Mouse (Mus musculus) liver, adult 2 months (tissue): ENCODE measurements around the gene Timm50. TPM values are rescaled to one million over a fixed set of nuclear protein-coding genes. Genes with fewer than 3 reads are reported as not detected.

Experiments
- DNase-seq: peaks from one replicate; pipeline ENCODE4 v3.0.0-alpha.2; 2011; ENCODE audit warnings: low read depth, low spot score; ENCODE audit errors: extremely low read depth
- H3K27ac ChIP-seq: fragments of 200-500 bp; replicated peaks from 2 replicates; pipeline ENCODE4 v1.5.1; 2012; ENCODE audit warnings: low read depth, mild to moderate bottlenecking, control low read depth, inconsistent platforms, low read length; ENCODE audit not compliant: insufficient read depth
- H3K27me3 ChIP-seq: fragments of 200-500 bp; 2 replicates; pipeline ENCODE4 v1.6.1; 2012; ENCODE audit warnings: mild to moderate bottlenecking, moderate library complexity, low read length, inconsistent platforms; ENCODE audit not compliant: control insufficient read depth, insufficient read depth
- H3K36me3 ChIP-seq: fragments of 200-500 bp; 2 replicates; pipeline ENCODE4 v1.6.1; 2012; ENCODE audit warnings: low read length, inconsistent platforms; ENCODE audit not compliant: control insufficient read depth, insufficient read depth
- H3K4me1 ChIP-seq: fragments of 200-500 bp; 2 replicates; pipeline ENCODE4 v1.6.1; 2011; ENCODE audit warnings: low read length; ENCODE audit not compliant: control insufficient read depth, insufficient read depth
- H3K4me3 ChIP-seq: fragments of 200-500 bp; 2 replicates; pipeline ENCODE4 v1.5.1; 2011; ENCODE audit warnings: low read depth, mild to moderate bottlenecking, control low read depth, low read length, moderate library complexity; ENCODE audit not compliant: insufficient read depth
- H3K79me2 ChIP-seq: fragments of 200-500 bp; 2 replicates; pipeline ENCODE4 v1.6.1; 2012; ENCODE audit warnings: inconsistent platforms, mild to moderate bottlenecking, low read length, moderate library complexity; ENCODE audit not compliant: control insufficient read depth, insufficient read depth
- H3K9ac ChIP-seq: fragments of 200-500 bp; 2 replicates; pipeline ENCODE4 v1.6.1; 2012; ENCODE audit warnings: low read depth, mild to moderate bottlenecking, control low read depth, inconsistent platforms, low read length
- CTCF ChIP-seq: fragments of 200-500 bp; IDR thresholded peaks from 2 replicates; pipeline ENCODE4 v1.5.1; 2011; ENCODE audit warnings: low read depth, low read length, control low read depth
- POLR2A ChIP-seq: fragments of 200-500 bp; IDR thresholded peaks from 2 replicates; pipeline ENCODE4 v1.6.1; 2011; ENCODE audit warnings: low read length, control low read depth; ENCODE audit not compliant: insufficient read depth; ENCODE audit errors: extremely low read depth
- WGBS: fragments of 180-500 bp; shearing (Covaris S2); methylation state at CpG from one replicate; pipeline ENCODE4 v1.1.7; 2018; 5-methylcytosine and 5-hydroxymethylcytosine counted together
- polyA plus RNA-seq: library from polyadenylated mRNA; depleted of rRNA; stranded (reverse); fragments of >200 nt; gene quantifications from 2 replicates; pipeline ENCODE4 v1.2.3, GENCODE M21; 2012
- total RNA-seq: library from RNA; depleted of rRNA; stranded (reverse); fragments of >200 nt; gene quantifications from 2 replicates; pipeline ENCODE4 v1.2.3, GENCODE M21; 2014

The Timm50 gene
- total and polyA plus RNA-seq, 2 experiments = 22.6 to 52.6 TPM

- TF ChIP-seq CTCF (no peak), POLR2A (no peak)
- H3K9ac ChIP-seq = no peak overlapping the region
- peaks cover 15% of the 10 kb centered on the region for H3K36me3 ChIP-seq
- H3K27ac ChIP-seq = no peak overlapping the region
- peaks cover 11% of the 10 kb centered on the region; the same call in 1 of the 2 replicates for H3K79me2 ChIP-seq
- no peak overlapping the region for H3K4me3 ChIP-seq
- 85% methylated on average over 3 of the region's 3 CpGs for WGBS
- no peak for DNase-seq
- peaks cover 31% of the 10 kb centered on the region for H3K4me1 ChIP-seq
- no peaks in the 10 kb centered on the region for H3K27me3 ChIP-seq
Measured at GRCm38 (mm10) chr7:28355221-28355620, 43.3 kb upstream of the Timm50 start.

GRCm38 (mm10) chr7:28354596-28354995, 42.7 kb upstream of the Timm50 start:
- no peaks in the 10 kb centered on the region for H3K27me3 ChIP-seq
- H3K27ac ChIP-seq = no peak overlapping the region
- H3K36me3 ChIP-seq = peaks cover 15% of the 10 kb centered on the region
- H3K9ac ChIP-seq = no peak overlapping the region
- H3K79me2 ChIP-seq = peaks cover 11% of the 10 kb centered on the region; the same call in 1 of the 2 replicates
- H3K4me1 ChIP-seq = peaks cover 35% of the 10 kb centered on the region
- 94% methylated on average over 3 of the region's 3 CpGs for WGBS
- no peak overlapping the region for H3K4me3 ChIP-seq
- DNase-seq = no peak
- no peak for TF ChIP-seq CTCF
- no peak for TF ChIP-seq POLR2A

- H3K36me3 ChIP-seq = peaks cover 15% of the 10 kb centered on the region
- no peak overlapping the region for H3K4me3 ChIP-seq
- DNase-seq = no peak
- peaks cover 35% of the 10 kb centered on the region for H3K4me1 ChIP-seq
- WGBS = 84% methylated on average over 3 of the region's 3 CpGs
- H3K9ac ChIP-seq = no peak overlapping the region
- H3K79me2 ChIP-seq = peaks cover 11% of the 10 kb centered on the region; the same call in 1 of the 2 replicates
- peak overlapping the region; percentile 41 for H3K27ac ChIP-seq
- no peaks in the 10 kb centered on the region for H3K27me3 ChIP-seq
- TF ChIP-seq POLR2A (no peak), CTCF (no peak)
Measured at GRCm38 (mm10) chr7:28354113-28354581, 42.3 kb upstream of the Timm50 start.

GRCm38 (mm10) chr7:28353267-28353666, 41.4 kb upstream of the Timm50 start:
- TF ChIP-seq POLR2A = no peak
- TF ChIP-seq CTCF = peak; percentile 44; the same call in 1 of the 2 replicates
- Histone ChIP-seq H3K9ac (no peak overlapping the region), H3K27me3 (no peaks in the 10 kb centered on the region), H3K79me2 (peaks cover 11% of the 10 kb centered on the region; the same call in 1 of the 2 replicates), H3K4me1 (peaks cover 31% of the 10 kb centered on the region), H3K4me3 (no peak overlapping the region), H3K36me3 (peaks cover 15% of the 10 kb centered on the region), H3K27ac (peak overlapping the region; percentile 41; the same call in 1 of the 2 replicates)
- 25% methylated on average over 2 of the region's 2 CpGs for WGBS
- peak; percentile 96 for DNase-seq

DNA sequence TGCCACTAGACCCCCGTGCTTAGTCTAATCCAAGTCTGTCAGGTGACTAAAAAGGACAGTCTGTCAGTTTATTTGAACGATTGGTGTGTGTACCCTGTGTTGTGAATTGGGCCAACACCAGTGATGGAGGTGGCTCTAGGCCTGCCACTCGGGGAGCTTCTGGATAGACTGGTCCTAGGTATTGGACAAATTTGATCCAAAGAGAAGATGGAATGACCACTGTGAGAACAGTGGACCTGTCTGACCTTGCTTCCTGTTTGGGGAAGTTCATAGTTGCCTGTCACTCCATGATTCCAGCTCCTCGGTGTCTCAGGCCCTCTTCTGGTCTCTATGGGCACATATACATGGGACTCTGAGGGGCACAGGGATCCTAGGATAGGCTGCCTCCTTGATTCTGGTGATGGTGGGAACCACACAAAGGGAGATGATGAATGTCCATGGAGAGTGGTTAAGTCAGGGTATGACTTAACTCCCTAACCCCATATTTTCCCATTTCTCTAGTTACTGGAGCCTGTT, 39.9 kb upstream of the Timm50 start:
- Histone ChIP-seq H3K4me1 (peaks cover 26% of the 10 kb centered on the region), H3K79me2 (peaks cover 11% of the 10 kb centered on the region; the same call in 1 of the 2 replicates), H3K4me3 (peak overlapping the region; percentile 83), H3K27ac (no peak overlapping the region), H3K36me3 (peaks cover 15% of the 10 kb centered on the region), H3K27me3 (no peaks in the 10 kb centered on the region), H3K9ac (peak overlapping the region; percentile 55)
- DNase-seq = no peak
- TF ChIP-seq POLR2A (no peak), CTCF (no peak)
- 7% methylated on average over 4 of the region's 4 CpGs for WGBS

GRCm38 (mm10) chr7:28350155-28350883, 38.4 kb upstream of the Timm50 start, which contains the start of gene Rps16:
TSS of gene Rps16 (plus strand) at chr7:28350652.
- WGBS = 1% methylated on average over 50 of the region's 50 CpGs
- H3K36me3 ChIP-seq = peaks cover 15% of the 10 kb centered on the region
- H3K4me3 ChIP-seq = peak within 1 kb of the TSS; percentile 83
- peak; percentile 88 for DNase-seq
- H3K27me3 ChIP-seq = no peaks in the 10 kb centered on the region
- peaks cover 11% of the 10 kb centered on the region; the same call in 1 of the 2 replicates for H3K79me2 ChIP-seq
- TF ChIP-seq POLR2A (peak; percentile 53; the same call in 1 of the 2 replicates), CTCF (no peak)
- peak within 1 kb of the TSS; percentile 85 for H3K27ac ChIP-seq
- H3K4me1 ChIP-seq = peaks cover 31% of the 10 kb centered on the region
- H3K9ac ChIP-seq = peak within 1 kb of the TSS; percentile 88
